Mouse (Mus musculus) thymus, adult 2 months (tissue): ENCODE results near the gene Gabarapl2.

ENCODE experiments used
- CTCF ChIP-seq: fragments of 200-500 bp; IDR thresholded peaks from 2 replicates; pipeline ENCODE4 v1.5.1; 2012; ENCODE audit warnings: mild to moderate bottlenecking, control low read depth, low read length, moderate library complexity, borderline replicate concordance; ENCODE audit not compliant: control insufficient read depth, poor library complexity, insufficient read depth; ENCODE audit errors: extremely low read depth
- POLR2A ChIP-seq: fragments of 200-500 bp; IDR thresholded peaks from 2 replicates; pipeline ENCODE4 v1.6.1; 2012; ENCODE audit warnings: mild to moderate bottlenecking, low read length, control low read depth, moderate library complexity; ENCODE audit not compliant: control insufficient read depth, poor library complexity, insufficient read depth; ENCODE audit errors: extremely low read depth

DNA sequence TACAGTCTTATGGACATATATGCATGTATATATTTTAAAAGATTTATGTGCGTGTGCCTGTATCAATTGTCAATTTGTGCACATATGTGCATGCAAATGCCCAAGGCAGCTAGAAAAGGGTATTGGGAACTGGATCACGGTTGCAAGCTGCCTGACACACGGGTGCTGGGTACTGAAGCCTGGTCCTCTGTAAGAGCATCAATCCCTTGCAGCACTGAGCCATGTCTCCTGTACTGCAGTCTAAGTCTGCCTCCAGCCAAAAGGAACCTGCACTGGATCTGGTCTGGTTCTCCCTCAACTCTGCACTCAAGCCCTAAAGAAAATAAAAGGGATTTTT is 52.2 kb downstream of the Gabarapl2 start:
- no peak for TF ChIP-seq CTCF
- no peak for TF ChIP-seq POLR2A
